Mouse (Mus musculus) heart, embryonic 10.5 days (tissue): ENCODE data around the gene Lifr. TPM values are rescaled to one million over a fixed set of nuclear protein-coding genes. Genes with fewer than 3 reads are reported as not detected.

Source experiments
- DNase-seq: peaks from one replicate; pipeline ENCODE4 v3.0.0-alpha.2; 2017; ENCODE audit warnings: low spot score
- H3K27ac ChIP-seq: fragments of 300-500 bp; sonication (generic); 2 replicates; pipeline ENCODE4 v1.5.1; 2016; ENCODE audit warnings: mild to moderate bottlenecking
- H3K27me3 ChIP-seq: fragments of 300-500 bp; sonication (generic); 2 replicates; pipeline ENCODE4 v1.6.1; 2016; ENCODE audit warnings: mild to moderate bottlenecking; ENCODE audit not compliant: poor library complexity, insufficient read depth, severe bottlenecking
- H3K36me3 ChIP-seq: fragments of 300-500 bp; sonication (generic); 2 replicates; pipeline ENCODE4 v1.6.1; 2016; ENCODE audit warnings: mild to moderate bottlenecking, moderate library complexity
- H3K4me1 ChIP-seq: fragments of 300-500 bp; sonication (generic); 2 replicates; pipeline ENCODE4 v1.6.1; 2016; ENCODE audit warnings: mild to moderate bottlenecking
- H3K4me3 ChIP-seq: fragments of 300-500 bp; sonication (generic); 2 replicates; pipeline ENCODE4 v1.5.1; 2016; ENCODE audit warnings: mild to moderate bottlenecking, moderate library complexity
- H3K9me3 ChIP-seq: fragments of 300-500 bp; sonication (generic); 2 replicates; pipeline ENCODE4 v1.6.1; 2016; ENCODE audit warnings: mild to moderate bottlenecking, moderate library complexity
- WGBS: fragments of 180-500 bp; shearing (Covaris S2); methylation state at CpG from one replicate; pipeline ENCODE4 v1.1.7; 2016; 5-methylcytosine and 5-hydroxymethylcytosine counted together
- polyA plus RNA-seq: library from polyadenylated mRNA; unstranded; fragments of >200 nt; fragmentation: Nextera tagmentation; extraction: Ambion mirVana; gene quantifications from 2 replicates; pipeline ENCODE4 v1.2.1, GENCODE M21; 2016

Gene Lifr
- polyA plus RNA-seq, 1 experiment from 2014 or later = 20.5 TPM

DNA sequence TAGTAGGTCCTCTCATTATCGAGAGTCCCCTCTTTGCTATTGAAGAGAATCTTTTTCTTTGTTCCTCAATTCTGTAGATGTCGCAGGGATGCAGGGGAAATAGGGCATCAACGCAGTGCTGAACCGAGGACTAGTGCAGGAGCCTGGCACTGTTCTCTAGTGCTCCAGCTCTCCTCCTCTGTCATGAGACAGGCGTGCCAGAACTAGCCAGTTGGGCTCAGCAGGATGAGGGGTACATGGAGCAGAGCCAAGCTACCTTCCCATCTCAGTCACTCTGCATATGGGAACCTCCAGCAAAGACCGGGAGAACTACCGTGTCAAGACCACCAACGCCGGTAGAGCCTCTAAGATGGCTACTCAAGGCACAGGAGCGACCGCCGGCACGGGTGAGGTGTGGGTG, 114.5 kb downstream of the Lifr start:
- Histone ChIP-seq H3K27ac (no peak overlapping the region), H3K4me3 (no peak overlapping the region), H3K9me3 (no peaks in the 10 kb centered on the region), H3K4me1 (peaks cover 43% of the 10 kb centered on the region), H3K27me3 (no peaks in the 10 kb centered on the region), H3K36me3 (no peaks in the 10 kb centered on the region)
- 88% methylated on average over 13 of the region's 13 CpGs for WGBS
- DNase-seq = no peak

- WGBS = 41% methylated on average over 5 of the region's 5 CpGs
- DNase-seq = no peak
- peak overlapping the region; percentile 71 for H3K27ac ChIP-seq
- no peaks in the 10 kb centered on the region for H3K27me3 ChIP-seq
- peaks cover 39% of the 10 kb centered on the region for H3K4me1 ChIP-seq
- no peaks in the 10 kb centered on the region for H3K36me3 ChIP-seq
- no peak overlapping the region for H3K4me3 ChIP-seq
- no peaks in the 10 kb centered on the region for H3K9me3 ChIP-seq
These were observed 115.7 kb downstream of the Lifr start for GRCm38 (mm10) chr15:7206110-7206509.

DNA sequence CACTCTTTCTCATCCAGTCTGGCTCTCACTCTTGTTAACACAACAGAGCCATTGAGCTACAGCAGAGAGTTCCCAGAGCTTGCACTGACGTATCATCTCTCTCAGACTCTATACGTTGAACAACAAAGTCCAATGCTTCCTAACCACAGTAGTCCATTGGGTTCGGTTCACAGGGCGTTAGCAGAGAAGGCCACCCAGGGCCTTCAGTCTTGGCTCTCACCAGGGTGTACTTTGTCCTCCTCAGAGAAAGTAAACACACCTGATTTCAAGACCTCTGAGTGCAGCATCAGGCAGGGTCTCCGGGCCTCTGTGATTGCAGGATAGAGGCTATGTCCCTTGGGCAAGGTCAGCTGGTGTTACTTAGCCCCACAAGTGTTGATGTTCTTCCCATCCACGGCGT, 116.9 kb downstream of the Lifr start:
- H3K27ac ChIP-seq = no peak overlapping the region
- no peaks in the 10 kb centered on the region for H3K36me3 ChIP-seq
- H3K9me3 ChIP-seq = no peaks in the 10 kb centered on the region
- H3K4me1 ChIP-seq = peaks cover 28% of the 10 kb centered on the region
- no peaks in the 10 kb centered on the region for H3K27me3 ChIP-seq
- no peak overlapping the region for H3K4me3 ChIP-seq
- DNase-seq = peak; percentile 48
- 91% methylated on average over 7 of the region's 7 CpGs for WGBS

- no peak for DNase-seq
- Histone ChIP-seq H3K27me3 (no peaks in the 10 kb centered on the region), H3K9me3 (no peaks in the 10 kb centered on the region), H3K27ac (no peak overlapping the region), H3K4me3 (no peak overlapping the region), H3K36me3 (no peaks in the 10 kb centered on the region), H3K4me1 (peaks cover 26% of the 10 kb centered on the region)
- 76% methylated on average over 9 of the region's 9 CpGs for WGBS
These were observed 117.8 kb downstream of the Lifr start for GRCm38 (mm10) chr15:7208180-7208579.

DNA sequence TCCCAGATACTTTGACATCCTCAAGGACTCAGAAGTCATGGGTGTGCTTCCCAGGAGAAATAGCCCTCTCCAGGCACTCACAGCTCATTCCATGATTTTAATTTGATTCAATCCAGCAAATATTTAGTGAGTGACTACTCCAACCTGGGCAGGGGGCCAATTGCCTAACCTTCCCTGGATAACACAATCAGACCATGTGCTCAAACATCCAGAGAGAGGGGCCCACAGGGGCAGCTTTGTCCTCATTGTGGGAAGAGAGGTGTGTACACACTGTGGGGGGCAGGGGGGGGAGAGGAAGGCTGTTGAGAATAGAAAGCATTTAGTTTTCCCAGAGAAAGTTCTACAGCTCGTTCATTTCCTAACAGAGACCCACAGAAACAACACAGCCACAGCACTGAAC, 123.3 kb downstream of the Lifr start:
- Histone ChIP-seq H3K36me3 (no peaks in the 10 kb centered on the region), H3K4me1 (0 out of 2 replicates have a peak, but pooled peaks cover 5% of the 10 kb centered on the region), H3K9me3 (no peaks in the 10 kb centered on the region), H3K4me3 (no peak overlapping the region), H3K27ac (no peak overlapping the region), H3K27me3 (no peaks in the 10 kb centered on the region)
- DNase-seq = no peak
- 76% methylated on average over 1 of the region's 1 CpGs for WGBS

- 91% methylated on average over 3 of the region's 3 CpGs for WGBS
- H3K27ac ChIP-seq = no peak overlapping the region
These were observed 125.4 kb downstream of the Lifr start for GRCm38 (mm10) chr15:7215845-7216244.

DNA sequence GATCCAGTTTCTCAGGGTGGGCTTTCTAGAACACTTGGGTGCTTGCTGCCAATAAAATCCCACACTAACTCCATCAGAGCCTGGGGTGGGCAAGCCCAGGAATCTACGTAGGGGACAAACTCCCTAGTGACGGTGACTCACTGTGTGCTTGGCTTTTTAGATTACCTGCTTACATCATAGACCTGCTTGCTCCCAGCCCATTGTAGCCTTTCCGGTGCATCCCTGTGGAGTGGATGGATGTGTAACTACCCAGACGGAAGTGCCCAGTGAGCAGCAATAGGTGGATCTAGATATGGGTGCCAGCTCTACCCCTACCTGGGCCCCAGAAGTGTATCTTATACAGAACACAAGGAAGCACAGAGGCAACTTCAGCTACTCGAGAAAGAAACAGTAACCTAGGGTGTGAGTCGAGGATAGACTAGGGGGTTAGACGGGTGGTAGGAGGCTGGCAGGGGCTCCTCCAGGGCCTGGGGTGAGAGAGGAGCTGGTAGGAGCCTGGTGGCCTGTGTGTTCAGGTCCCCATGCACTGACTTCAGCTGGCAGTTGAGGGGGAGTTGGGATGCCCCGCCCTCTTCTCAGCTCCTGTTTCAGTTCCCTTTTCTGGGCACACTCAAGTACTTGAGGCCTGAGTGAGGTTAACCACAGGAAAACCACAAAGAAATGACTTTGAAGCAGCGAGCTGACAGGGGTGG, 126.3 kb downstream of the Lifr start:
- Histone ChIP-seq H3K4me1 (0 out of 2 replicates have a peak, but pooled peaks cover 10% of the 10 kb centered on the region), H3K27ac (0 out of 2 replicates have a peak overlapping the region, but pooled peaks have one; percentile 44), H3K9me3 (no peaks in the 10 kb centered on the region), H3K36me3 (no peaks in the 10 kb centered on the region), H3K27me3 (no peaks in the 10 kb centered on the region), H3K4me3 (no peak overlapping the region)
- DNase-seq = no peak
- 74% methylated on average over 9 of the region's 9 CpGs for WGBS

More at GRCm38 (mm10) chr15:7215845-7216244, 125.4 kb downstream of the Lifr start:
- no peak for DNase-seq
- H3K36me3 ChIP-seq = no peaks in the 10 kb centered on the region
- H3K4me3 ChIP-seq = no peak overlapping the region
- H3K4me1 ChIP-seq = 0 out of 2 replicates have a peak, but pooled peaks cover 5% of the 10 kb centered on the region
- no peaks in the 10 kb centered on the region for H3K9me3 ChIP-seq
- no peaks in the 10 kb centered on the region for H3K27me3 ChIP-seq

DNA sequence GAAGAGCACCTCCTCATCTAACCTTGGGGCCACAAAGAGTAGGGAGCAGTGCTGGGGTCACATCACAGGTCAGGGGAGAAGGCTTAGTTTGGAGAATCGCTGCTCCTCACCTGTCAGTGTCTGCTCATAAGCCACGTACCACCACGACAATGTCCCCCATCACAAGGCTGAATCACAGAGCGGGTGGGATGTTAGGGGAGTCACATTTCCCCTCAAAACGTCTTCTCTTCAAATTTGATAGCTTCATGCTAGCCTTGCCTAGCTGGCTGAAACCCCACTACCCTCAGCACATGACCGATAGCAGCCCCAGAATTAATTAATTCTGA, 126.8 kb downstream of the Lifr start:
- H3K27ac ChIP-seq = 0 out of 2 replicates have a peak overlapping the region, but pooled peaks have one; percentile 44
- H3K4me1 ChIP-seq = peaks cover 14% of the 10 kb centered on the region
- no peaks in the 10 kb centered on the region for H3K27me3 ChIP-seq
- H3K36me3 ChIP-seq = no peaks in the 10 kb centered on the region
- H3K9me3 ChIP-seq = no peaks in the 10 kb centered on the region
- WGBS = 82% methylated on average over 6 of the region's 6 CpGs
- DNase-seq = no peak
- no peak overlapping the region for H3K4me3 ChIP-seq

DNA sequence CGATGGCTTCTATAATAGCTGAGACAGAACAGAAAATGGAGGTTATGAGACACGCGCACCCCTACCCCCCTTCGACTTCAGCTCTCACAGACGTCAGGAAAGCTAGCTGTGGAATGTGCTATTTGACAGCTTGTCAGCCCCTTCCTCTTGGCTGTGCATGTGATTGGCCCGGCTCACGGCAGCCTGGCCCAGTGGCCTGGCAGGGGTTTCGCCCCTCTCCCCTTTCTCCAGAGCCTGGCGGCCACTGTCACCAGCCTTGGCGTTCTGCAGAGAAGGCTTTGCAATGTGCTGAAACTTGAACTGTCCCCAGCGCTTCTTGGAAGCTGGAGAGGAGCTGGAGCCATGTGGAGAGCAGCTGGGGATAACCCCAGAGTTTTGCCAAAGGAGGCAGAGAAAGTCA, 132.4 kb downstream of the Lifr start:
- Histone ChIP-seq H3K27ac (peak overlapping the region; percentile 89), H3K4me3 (peak overlapping the region; percentile 50)
- WGBS = 15% methylated on average over 11 of the region's 11 CpGs

GRCm38 (mm10) chr15:7224151-7224775, 133.8 kb downstream of the Lifr start:
- Histone ChIP-seq H3K27ac (peak overlapping the region; percentile 89), H3K4me1 (peaks cover 33% of the 10 kb centered on the region), H3K27me3 (no peaks in the 10 kb centered on the region), H3K4me3 (peak overlapping the region; percentile 50; the same call in 1 of the 2 replicates), H3K9me3 (no peaks in the 10 kb centered on the region), H3K36me3 (no peaks in the 10 kb centered on the region)
- no peak for DNase-seq
- WGBS = 72% methylated on average over 12 of the region's 12 CpGs

More for the DNA sequence above, 132.4 kb downstream of the Lifr start:
- Histone ChIP-seq H3K4me1 (peaks cover 33% of the 10 kb centered on the region), H3K27me3 (no peaks in the 10 kb centered on the region), H3K9me3 (no peaks in the 10 kb centered on the region), H3K36me3 (no peaks in the 10 kb centered on the region)
- DNase-seq = peak; percentile 84

GRCm38 (mm10) chr15:7226225-7226624, 135.8 kb downstream of the Lifr start:
- peak; percentile 91 for DNase-seq
- no peak overlapping the region for H3K4me3 ChIP-seq
- 6% methylated on average over 5 of the region's 5 CpGs for WGBS

GRCm38 (mm10) chr15:7233393-7234090, 143.1 kb downstream of the Lifr start:
- H3K27me3 ChIP-seq = no peaks in the 10 kb centered on the region
- H3K36me3 ChIP-seq = no peaks in the 10 kb centered on the region
- WGBS = 83% methylated on average over 13 of the region's 13 CpGs
- H3K27ac ChIP-seq = no peak overlapping the region
- no peak for DNase-seq
- no peak overlapping the region for H3K4me3 ChIP-seq
- H3K4me1 ChIP-seq = no peaks in the 10 kb centered on the region
- H3K9me3 ChIP-seq = no peaks in the 10 kb centered on the region

More at GRCm38 (mm10) chr15:7226225-7226624, 135.8 kb downstream of the Lifr start:
- peaks cover 33% of the 10 kb centered on the region for H3K4me1 ChIP-seq
- no peaks in the 10 kb centered on the region for H3K9me3 ChIP-seq
- H3K27ac ChIP-seq = no peak overlapping the region
- H3K27me3 ChIP-seq = no peaks in the 10 kb centered on the region
- H3K36me3 ChIP-seq = no peaks in the 10 kb centered on the region

- 91% methylated on average over 11 of the region's 11 CpGs for WGBS
- Histone ChIP-seq H3K4me3 (no peak overlapping the region), H3K27ac (no peak overlapping the region), H3K9me3 (no peaks in the 10 kb centered on the region), H3K27me3 (no peaks in the 10 kb centered on the region), H3K36me3 (no peaks in the 10 kb centered on the region), H3K4me1 (no peaks in the 10 kb centered on the region)
- DNase-seq = no peak
These were observed 149.5 kb downstream of the Lifr start for GRCm38 (mm10) chr15:7239904-7240303.
